Mouse (Mus musculus) myocyte (in vitro differentiated cells): Measurements from ENCODE around the gene Nars2. TPM values are rescaled to one million over a fixed set of nuclear protein-coding genes. Genes with fewer than 3 reads are reported as not detected.

Source experiments
- H3K27me3 ChIP-seq: one replicate; pipeline ENCODE4 v1.6.1; 2011; ENCODE audit not compliant: control insufficient read depth, insufficient read depth, insufficient read length
- H3K36me3 ChIP-seq: one replicate; pipeline ENCODE4 v1.6.1; 2011; ENCODE audit not compliant: control insufficient read depth, insufficient read depth
- H3K4me2 ChIP-seq: one replicate; pipeline ENCODE4 v1.6.1; 2011; ENCODE audit warnings: low read depth, control low read depth
- H3K4me3 ChIP-seq: one replicate; pipeline ENCODE4 v1.5.1; 2011; ENCODE audit warnings: mild to moderate bottlenecking, control low read depth, moderate library complexity
- H3K79me2 ChIP-seq: one replicate; pipeline ENCODE4 v1.6.1; 2011; ENCODE audit not compliant: control insufficient read depth, insufficient read depth
- H3ac ChIP-seq: one replicate; pipeline ENCODE4 v1.6.1; 2011; ENCODE audit not compliant: control insufficient read depth, insufficient read length
- CEBPB ChIP-seq: IDR thresholded peaks from 2 replicates; pipeline ENCODE4 v1.6.1; 2011; ENCODE audit warnings: mild to moderate bottlenecking, moderate library complexity; ENCODE audit not compliant: poor library complexity, insufficient read depth, severe bottlenecking
- E2F4 ChIP-seq: IDR thresholded peaks from one replicate; pipeline ENCODE4 v1.6.1; 2011; ENCODE audit warnings: mild to moderate bottlenecking, control low read depth, moderate library complexity; ENCODE audit not compliant: insufficient read depth
- MAX ChIP-seq: IDR thresholded peaks from one replicate; pipeline ENCODE4 v1.6.1; 2011; ENCODE audit warnings: low read depth, mild to moderate bottlenecking, control low read depth
- MYOD1 ChIP-seq, 3 experiments: IDR thresholded peaks; one replicate each; pipeline ENCODE4 v1.6.1; 2011; ENCODE audit warnings: control low read depth in 2 of 3, low read depth in 2 of 3, mild to moderate bottlenecking in 2 of 3, moderate library complexity in 1 of 3; ENCODE audit not compliant: insufficient read length in 2 of 3, control insufficient read depth in 1 of 3
- MYOG ChIP-seq, 3 experiments: IDR thresholded peaks; one replicate each; pipeline ENCODE4 v1.6.1; 2011; ENCODE audit warnings: control low read depth in 2 of 3, low read depth in 2 of 3, mild to moderate bottlenecking in 2 of 3; ENCODE audit not compliant: insufficient read length in 2 of 3, control insufficient read depth in 1 of 3, insufficient read depth in 1 of 3
- POLR2A ChIP-seq: IDR thresholded peaks from one replicate; pipeline ENCODE4 v1.6.1; 2011; ENCODE audit warnings: low read depth, mild to moderate bottlenecking, control low read depth, moderate library complexity; ENCODE audit not compliant: insufficient read length
- POLR2AphosphoS2 ChIP-seq: IDR thresholded peaks from one replicate; pipeline ENCODE4 v1.6.1; 2011; ENCODE audit warnings: low read depth, control low read depth; ENCODE audit not compliant: insufficient read length
- REST ChIP-seq: IDR thresholded peaks from one replicate; pipeline ENCODE4 v1.6.1; 2011; ENCODE audit warnings: mild to moderate bottlenecking, control low read depth, moderate library complexity; ENCODE audit not compliant: insufficient read depth, insufficient read length
- SRF ChIP-seq: IDR thresholded peaks from one replicate; pipeline ENCODE4 v1.6.1; 2011; ENCODE audit warnings: low read depth; ENCODE audit not compliant: control insufficient read depth, insufficient read length
- TCF12 ChIP-seq: IDR thresholded peaks from one replicate; pipeline ENCODE4 v1.6.1; 2011; ENCODE audit warnings: mild to moderate bottlenecking, control low read depth; ENCODE audit not compliant: poor library complexity, insufficient read depth, severe bottlenecking
- TCF3 ChIP-seq: IDR thresholded peaks from one replicate; pipeline ENCODE4 v1.6.1; 2011; ENCODE audit warnings: low read depth, control low read depth; ENCODE audit not compliant: insufficient read length
- USF1 ChIP-seq: IDR thresholded peaks from one replicate; pipeline ENCODE4 v1.6.1; 2011; ENCODE audit warnings: low read depth, mild to moderate bottlenecking, control low read depth, moderate library complexity
- polyA plus RNA-seq: library from polyadenylated mRNA; unstranded; fragments of >200 nt; fragmentation: generic; extraction: Trizol; gene quantifications from one replicate; pipeline ENCODE4 v1.2.1, GENCODE M21; 2012; ENCODE audit warnings: missing spikeins

Nars2 gene
- polyA plus RNA-seq, 1 experiment: 6.7 TPM

GRCm38 (mm10) chr7:96986795-96987445 lies 35.6 kb downstream of the Nars2 start:
- H3K4me2 ChIP-seq: no peak overlapping the region
- H3K27me3 ChIP-seq: no peaks in the 10 kb centered on the region
- no peak overlapping the region for H3ac ChIP-seq
- TF ChIP-seq TCF12 (no peak), TCF3 (no peak), USF1 (no peak), E2F4 (no peak), MYOD1 (IDR thresholded peaks at IDR 0.05; ENCODE audit: control insufficient read depth in 1 of 3, insufficient read length in 2 of 3, low read depth in 2 of 3) (no peak), REST (no peak), CEBPB (no peak), SRF (no peak), MAX (no peak), MYOG (IDR thresholded peaks at IDR 0.05; ENCODE audit: control insufficient read depth in 1 of 3, insufficient read depth in 1 of 3, insufficient read length in 2 of 3, low read depth in 2 of 3) (no peak), POLR2AphosphoS2 (no peak)
- no peak overlapping the region for H3K4me3 ChIP-seq
- no peaks in the 10 kb centered on the region for H3K36me3 ChIP-seq
- no peaks in the 10 kb centered on the region for H3K79me2 ChIP-seq

- no peak overlapping the region for H3K4me3 ChIP-seq
- no peaks in the 10 kb centered on the region for H3K27me3 ChIP-seq
- no peaks in the 10 kb centered on the region for H3K36me3 ChIP-seq
- no peak overlapping the region for H3K4me2 ChIP-seq
- no peak overlapping the region for H3ac ChIP-seq
- H3K79me2 ChIP-seq: no peaks in the 10 kb centered on the region
- no peak for TF ChIP-seq MYOG (IDR thresholded peaks at IDR 0.05; ENCODE audit: control insufficient read depth in 1 of 3, insufficient read depth in 1 of 3, insufficient read length in 2 of 3, low read depth in 2 of 3)
- TF ChIP-seq TCF3: no peak
- peak; percentile 72 for TF ChIP-seq USF1
These were observed 36.4 kb downstream of the Nars2 start for GRCm38 (mm10) chr7:96987676-96988075.

- no peak for TF ChIP-seq TCF3
- no peak overlapping the region for H3K4me2 ChIP-seq
- no peaks in the 10 kb centered on the region for H3K79me2 ChIP-seq
- H3K27me3 ChIP-seq: no peaks in the 10 kb centered on the region
- H3K36me3 ChIP-seq: no peaks in the 10 kb centered on the region
- H3K4me3 ChIP-seq: no peak overlapping the region
- H3ac ChIP-seq: no peak overlapping the region
These were observed 61.7 kb downstream of the Nars2 start for GRCm38 (mm10) chr7:97012956-97013355.

GRCm38 (mm10) chr7:97018005-97018404 lies 66.7 kb downstream of the Nars2 start:
- Histone ChIP-seq H3ac (no peak overlapping the region), H3K36me3 (no peaks in the 10 kb centered on the region), H3K4me3 (no peak overlapping the region), H3K4me2 (no peak overlapping the region), H3K27me3 (no peaks in the 10 kb centered on the region), H3K79me2 (no peaks in the 10 kb centered on the region)
- TF ChIP-seq POLR2A: no peak
- no peak for TF ChIP-seq MAX
- TF ChIP-seq TCF3: no peak
- no peak for TF ChIP-seq USF1
- TF ChIP-seq REST: no peak
- TF ChIP-seq MYOD1 (IDR thresholded peaks at IDR 0.05; ENCODE audit: control insufficient read depth in 1 of 3, insufficient read length in 2 of 3, low read depth in 2 of 3): no peak
- no peak for TF ChIP-seq CEBPB
- no peak for TF ChIP-seq POLR2AphosphoS2
- no peak for TF ChIP-seq MYOG (IDR thresholded peaks at IDR 0.05; ENCODE audit: control insufficient read depth in 1 of 3, insufficient read depth in 1 of 3, insufficient read length in 2 of 3, low read depth in 2 of 3)
- TF ChIP-seq SRF: no peak
- TF ChIP-seq E2F4: no peak
- TF ChIP-seq TCF12: no peak

- Histone ChIP-seq H3K79me2 (no peaks in the 10 kb centered on the region), H3K27me3 (no peaks in the 10 kb centered on the region), H3K4me2 (no peak overlapping the region), H3K36me3 (no peaks in the 10 kb centered on the region), H3ac (no peak overlapping the region), H3K4me3 (no peak overlapping the region)
- TF ChIP-seq MAX (no peak), TCF3 (no peak), CEBPB (no peak), POLR2AphosphoS2 (no peak), SRF (no peak), MYOD1 (IDR thresholded peaks at IDR 0.05; ENCODE audit: control insufficient read depth in 1 of 3, insufficient read length in 2 of 3, low read depth in 2 of 3) (no peak), E2F4 (no peak)
These were observed 67.1 kb downstream of the Nars2 start for GRCm38 (mm10) chr7:97018418-97018817.
